Mouse (Mus musculus) spleen, adult 2 months (tissue): ENCODE data around the gene Inpp5f.

ENCODE experiments used
- CTCF ChIP-seq: fragments of 200-500 bp; IDR thresholded peaks from 2 replicates; pipeline ENCODE4 v1.5.1; 2011; ENCODE audit warnings: mild to moderate bottlenecking, inconsistent platforms; ENCODE audit not compliant: insufficient read depth, insufficient read length, insufficient replicate concordance; ENCODE audit errors: extremely low read depth
- POLR2A ChIP-seq: fragments of 200-500 bp; IDR thresholded peaks from 2 replicates; pipeline ENCODE4 v1.6.1; 2011; ENCODE audit warnings: low read depth, low read length, inconsistent platforms

DNA sequence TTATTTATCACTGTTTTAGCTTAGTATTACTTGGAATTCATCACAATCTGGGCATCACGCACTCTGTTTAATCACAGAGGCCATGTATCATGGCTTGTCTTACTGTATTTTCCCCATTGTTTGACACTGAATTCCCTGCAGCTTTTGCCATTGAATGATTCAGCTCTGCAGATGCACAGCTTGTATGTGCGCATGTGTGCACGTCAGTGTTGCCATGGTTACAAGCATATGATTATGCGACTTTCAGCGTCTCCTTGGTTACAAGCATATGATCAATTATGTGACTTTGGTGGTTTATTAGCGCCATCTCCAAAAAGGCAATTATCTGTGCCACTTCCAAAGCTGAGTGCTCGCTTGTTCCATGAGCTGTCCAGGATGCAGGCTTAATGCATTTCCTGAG lies 79.7 kb downstream of the Inpp5f start:
- no peak for TF ChIP-seq POLR2A
- TF ChIP-seq CTCF = no peak
